ENCODE assay signal across 8 mouse cellular contexts in the genomic region with DNA sequence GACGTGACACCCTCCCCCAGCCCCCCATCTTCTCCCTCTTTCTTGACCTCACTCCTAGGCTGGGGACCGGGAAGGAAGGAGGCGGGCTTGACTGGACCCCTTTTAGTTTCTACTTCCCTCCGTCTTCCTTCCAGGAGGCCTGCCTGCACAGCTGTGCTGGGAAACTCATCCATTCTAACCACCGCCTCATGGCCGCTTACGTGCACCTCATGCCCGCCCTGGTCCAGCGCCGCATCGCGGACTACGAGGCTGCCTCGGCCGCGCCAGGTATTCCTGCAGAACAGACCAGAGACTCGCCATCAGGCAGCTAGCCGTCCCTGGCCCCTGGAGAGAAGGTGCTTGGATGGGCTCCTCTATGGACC. TPM values are rescaled to one million over a fixed set of nuclear protein-coding genes. Genes with fewer than 3 reads are reported as not detected.
DNase-seq lines count a peak whose midpoint lies in the region; ATAC-seq and TF ChIP-seq lines count a peak whose summit lies in the region.

No protein-coding gene starts in this region.

- H3K9me3 ChIP-seq in heart, embryonic 14.5 days (ENCODE audit: control insufficient read depth, low read length): no peaks in the 10 kb centered on the region
- no peaks in the 10 kb centered on the region for H3K9me3 ChIP-seq in forebrain, embryonic 11.5 days (ENCODE audit: control insufficient read depth, low read length)
- no peaks in the 10 kb centered on the region for H3K9me3 ChIP-seq in kidney, embryonic 15.5 days (replicated peaks)
- H3K9me3 ChIP-seq in midbrain, embryonic 13.5 days: no peaks in the 10 kb centered on the region

- POLR2A ChIA-PET in Patski (lab: Charles Lee): interaction anchor here (1.0 to 1.1 kb wide), 3 partner anchors 9 to 86 kb away, joined by 3 read pairs; partner anchors contain the start of gene Smpd1

- H3K36me3 ChIP-seq in heart, embryonic 14.5 days (ENCODE audit: control insufficient read depth, insufficient read depth, low read length): peaks cover 44% of the 10 kb centered on the region
- H3K36me3 ChIP-seq in forebrain, embryonic 11.5 days (ENCODE audit: control insufficient read depth, insufficient read depth, low read length): no peaks in the 10 kb centered on the region; the same call in 1 of the 2 replicates
- peaks cover 49% of the 10 kb centered on the region for H3K36me3 ChIP-seq in kidney, embryonic 15.5 days
- H3K36me3 ChIP-seq in midbrain, embryonic 13.5 days: peaks cover 32% of the 10 kb centered on the region

- DNase-seq in heart, adult 9 months (ENCODE audit: low spot score in 2 of 2): no peak
- DNase-seq in Patski (ENCODE audit: low read depth, low spot score): no peak
- no peak for DNase-seq in forebrain, embryonic 11.5 days (ENCODE audit: low spot score)
- no peak for DNase-seq in ovary, adult 18-20 months (ENCODE audit: low spot score)
- DNase-seq in urinary bladder, postnatal 10 days (ENCODE audit: low spot score): no peak

- peak overlapping the region; percentile 91 to 93 for H3K27ac ChIP-seq in heart, embryonic 14.5 days (replicated peaks in 1 of 2; ENCODE audit: control insufficient read depth in 1 of 2, insufficient read depth in 1 of 2, low read depth in 2 of 2, low read length in 2 of 2)
- H3K27ac ChIP-seq in forebrain, embryonic 11.5 days (ENCODE audit: low read depth, low read length): no peak overlapping the region
- H3K27ac ChIP-seq in kidney, embryonic 15.5 days: peak overlapping the region; percentile 93
- H3K27ac ChIP-seq in midbrain, embryonic 13.5 days: peak overlapping the region; percentile 84

- peak overlapping the region; percentile 86 for H3K4me2 ChIP-seq in heart, embryonic 14.5 days (ENCODE audit: low read length)
- peak overlapping the region; percentile 96 for H3K4me2 ChIP-seq in forebrain, embryonic 11.5 days (ENCODE audit: low read depth, low read length, severe bottlenecking)
- peak overlapping the region; percentile 91 for H3K4me2 ChIP-seq in kidney, embryonic 15.5 days
- H3K4me2 ChIP-seq in midbrain, embryonic 13.5 days (replicated peaks): peak overlapping the region; percentile 98

- H3K4me1 ChIP-seq in heart, embryonic 14.5 days (ENCODE audit: control insufficient read depth in 2 of 2, insufficient read depth in 2 of 2, low read length in 2 of 2): peaks cover 6 to 30% of the 10 kb centered on the region in 2 experiments
- H3K4me1 ChIP-seq in forebrain, embryonic 11.5 days (replicated peaks; ENCODE audit: control insufficient read depth, insufficient read depth, low read length): peaks cover 10% of the 10 kb centered on the region
- peaks cover 28% of the 10 kb centered on the region for H3K4me1 ChIP-seq in kidney, embryonic 15.5 days
- peaks cover 29% of the 10 kb centered on the region for H3K4me1 ChIP-seq in midbrain, embryonic 13.5 days (replicated peaks)

- no peak for TF ChIP-seq CTCF in Patski (IDR thresholded peaks at IDR 0.05)

- peak; percentile 12; the same call in 1 of the 2 replicates for ATAC-seq in heart, embryonic 14.5 days (ENCODE audit: insufficient number of reproducible peaks, insufficient read depth, low FRiP score, low read depth)
- peak; percentile 15 for ATAC-seq in Patski
- no peak; the same call in 1 of the 2 replicates for ATAC-seq in forebrain, embryonic 11.5 days (replicated peaks; ENCODE audit: low FRiP score)
- ATAC-seq in kidney, embryonic 15.5 days (replicated peaks; ENCODE audit: low FRiP score): peak; percentile 27
- ATAC-seq in midbrain, embryonic 13.5 days: no peak

- WGBS in heart, embryonic 14.5 days: 2% methylated on average over 18 of the region's 18 CpGs
- under 1% methylated on average over 17 of the region's 18 CpGs for WGBS in forebrain, embryonic 11.5 days
- under 1% methylated on average over 18 of the region's 18 CpGs for WGBS in kidney, embryonic 15.5 days
- under 1% methylated on average over 15 of the region's 18 CpGs for WGBS in midbrain, embryonic 13.5 days

- peak overlapping the region; percentile 83 for H3K9ac ChIP-seq in heart, embryonic 14.5 days (ENCODE audit: low read length)
- peak overlapping the region; percentile 73 for H3K9ac ChIP-seq in forebrain, embryonic 11.5 days (ENCODE audit: low read length)
- H3K9ac ChIP-seq in kidney, embryonic 15.5 days: peak overlapping the region; percentile 78
- H3K9ac ChIP-seq in midbrain, embryonic 13.5 days (replicated peaks): peak overlapping the region; percentile 87

- in situ Hi-C loops in Patski (cut with MboI; ENCODE audit: low pct_unique_long_range_greater_than_20kb): loop anchor here (5.0 to 25.0 kb wide), 3 partner anchors 89 to 254 kb away; partner anchors contain the start of genes Gm5901, Ilk, Rrp8 and Smpd1

- H3K4me3 ChIP-seq in heart, embryonic 14.5 days (ENCODE audit: control insufficient read depth in 1 of 2, insufficient read depth in 1 of 2, low read depth in 1 of 2, low read length in 2 of 2): peak overlapping the region; percentile 76 to 94
- peak overlapping the region; percentile 69 for H3K4me3 ChIP-seq in forebrain, embryonic 11.5 days (ENCODE audit: low read depth, low read length)
- H3K4me3 ChIP-seq in kidney, embryonic 15.5 days (replicated peaks): peak overlapping the region; percentile 84
- peak overlapping the region; percentile 79 for H3K4me3 ChIP-seq in midbrain, embryonic 13.5 days (replicated peaks)

- CTCF ChIA-PET in Patski (lab: Charles Lee): interaction anchor here (3.5 kb wide), 1 partner anchor 10 kb away, joined by 23 read pairs; the partner anchor contains the start of gene Dnhd1

- no peaks in the 10 kb centered on the region for H3K27me3 ChIP-seq in heart, embryonic 14.5 days (ENCODE audit: control insufficient read depth, insufficient read depth, low read length)
- H3K27me3 ChIP-seq in Patski: no peaks in the 10 kb centered on the region
- H3K27me3 ChIP-seq in forebrain, embryonic 11.5 days (ENCODE audit: control insufficient read depth, insufficient read depth, low read length): no peaks in the 10 kb centered on the region
- H3K27me3 ChIP-seq in kidney, embryonic 15.5 days: no peaks in the 10 kb centered on the region
- H3K27me3 ChIP-seq in midbrain, embryonic 13.5 days: no peaks in the 10 kb centered on the region

RNA-seq across cellular contexts. Expression of gene Gm45799, which starts 0.5 kb away (rescaled TPM):
- 44.9 and 50.4 TPM in 2 replicates for polyA plus RNA-seq in heart, embryonic 14.5 days (2014; fragmentation: Nextera tagmentation; extraction: Ambion mirVana)
- polyA plus RNA-seq in Patski (2021): 22.3 TPM
- polyA plus RNA-seq in forebrain, embryonic 11.5 days (2014; fragmentation: Nextera tagmentation; extraction: Ambion mirVana): 11.8 and 14.2 TPM in 2 replicates
- 15.1 and 25.1 TPM in 2 replicates for polyA plus RNA-seq in kidney, embryonic 15.5 days (2015; fragmentation: Nextera tagmentation; extraction: Ambion mirVana)
- 14.7 and 15.1 TPM in 2 replicates for polyA plus RNA-seq in midbrain, embryonic 13.5 days (2015; fragmentation: Nextera tagmentation; extraction: Ambion mirVana)

RNA-seq across cellular contexts. Expression of gene Arfip2, which starts 0.7 kb away (rescaled TPM):
- 49.5 and 51.2 TPM in 2 replicates for polyA plus RNA-seq in heart, embryonic 14.5 days (2014; fragmentation: Nextera tagmentation; extraction: Ambion mirVana)
- 87.0 TPM for polyA plus RNA-seq in Patski (2021)
- 78.2 and 90.2 TPM in 2 replicates for polyA plus RNA-seq in forebrain, embryonic 11.5 days (2014; fragmentation: Nextera tagmentation; extraction: Ambion mirVana)
- 81.6 and 88.2 TPM in 2 replicates for polyA plus RNA-seq in kidney, embryonic 15.5 days (2015; fragmentation: Nextera tagmentation; extraction: Ambion mirVana)
- polyA plus RNA-seq in midbrain, embryonic 13.5 days (2015; fragmentation: Nextera tagmentation; extraction: Ambion mirVana): 75.6 and 79.9 TPM in 2 replicates

RNA-seq across cellular contexts. Expression of gene Timm10b, which starts 1.0 kb away (rescaled TPM):
- polyA plus RNA-seq in heart, embryonic 14.5 days (2014; fragmentation: Nextera tagmentation; extraction: Ambion mirVana): 169 and 182 TPM in 2 replicates
- polyA plus RNA-seq in Patski (2021): 47.6 TPM
- polyA plus RNA-seq in forebrain, embryonic 11.5 days (2014; fragmentation: Nextera tagmentation; extraction: Ambion mirVana): 148 and 151 TPM in 2 replicates
- 184 and 195 TPM in 2 replicates for polyA plus RNA-seq in kidney, embryonic 15.5 days (2015; fragmentation: Nextera tagmentation; extraction: Ambion mirVana)
- polyA plus RNA-seq in midbrain, embryonic 13.5 days (2015; fragmentation: Nextera tagmentation; extraction: Ambion mirVana): 146 and 151 TPM in 2 replicates

RNA-seq across cellular contexts. Expression of gene Trim3, which starts 7.5 kb away (rescaled TPM):
- 22.4 and 26.3 TPM in 2 replicates for polyA plus RNA-seq in heart, embryonic 14.5 days (2014; fragmentation: Nextera tagmentation; extraction: Ambion mirVana)
- 62.0 TPM for polyA plus RNA-seq in Patski (2021)
- polyA plus RNA-seq in forebrain, embryonic 11.5 days (2014; fragmentation: Nextera tagmentation; extraction: Ambion mirVana): 35.9 and 37.7 TPM in 2 replicates
- polyA plus RNA-seq in kidney, embryonic 15.5 days (2015; fragmentation: Nextera tagmentation; extraction: Ambion mirVana): 28.4 and 37.2 TPM in 2 replicates
- polyA plus RNA-seq in midbrain, embryonic 13.5 days (2015; fragmentation: Nextera tagmentation; extraction: Ambion mirVana): 65.4 and 74.5 TPM in 2 replicates

RNA-seq across cellular contexts. Expression of gene Dnhd1, which starts 9.8 kb away (rescaled TPM):
- 0.51 and 0.70 TPM in 2 replicates for polyA plus RNA-seq in heart, embryonic 14.5 days (2014; fragmentation: Nextera tagmentation; extraction: Ambion mirVana)
- 2.9 TPM for polyA plus RNA-seq in Patski (2021)
- polyA plus RNA-seq in forebrain, embryonic 11.5 days (2014; fragmentation: Nextera tagmentation; extraction: Ambion mirVana): 0.39 and 0.79 TPM in 2 replicates
- 0.76 and 1.9 TPM in 2 replicates for polyA plus RNA-seq in kidney, embryonic 15.5 days (2015; fragmentation: Nextera tagmentation; extraction: Ambion mirVana)
- polyA plus RNA-seq in midbrain, embryonic 13.5 days (2015; fragmentation: Nextera tagmentation; extraction: Ambion mirVana): 1.7 and 2.5 TPM in 2 replicates

Comparison
In these comparisons a context has a peak if more than half of its experiments do, and no peak if none do; other contexts are left out.
1. ATAC-seq: peak in heart, embryonic 14.5 days (single experiment), Patski (single experiment) and kidney, embryonic 15.5 days (single experiment); none in forebrain, embryonic 11.5 days (single experiment) and midbrain, embryonic 13.5 days (single experiment).
2. Peak in every context shown above with its lines, with median percentiles within 50 percentile points of each other: H3K4me2 ChIP-seq, H3K4me3 ChIP-seq and H3K9ac ChIP-seq.